Mouse (Mus musculus): ENCODE results near the gene Epb41. TPM values are rescaled to one million over a fixed set of nuclear protein-coding genes. Genes with fewer than 3 reads are reported as not detected.

The Epb41 gene
- 107 and 109 TPM in 2 replicates for polyA plus RNA-seq (2015; fragmentation: Nextera tagmentation; extraction: Ambion mirVana)

GRCm38 (mm10) chr4:132074933-132075769, at the start of gene Epb41:
Epb41 (minus strand) TSS chr4:132075321.

DNA sequence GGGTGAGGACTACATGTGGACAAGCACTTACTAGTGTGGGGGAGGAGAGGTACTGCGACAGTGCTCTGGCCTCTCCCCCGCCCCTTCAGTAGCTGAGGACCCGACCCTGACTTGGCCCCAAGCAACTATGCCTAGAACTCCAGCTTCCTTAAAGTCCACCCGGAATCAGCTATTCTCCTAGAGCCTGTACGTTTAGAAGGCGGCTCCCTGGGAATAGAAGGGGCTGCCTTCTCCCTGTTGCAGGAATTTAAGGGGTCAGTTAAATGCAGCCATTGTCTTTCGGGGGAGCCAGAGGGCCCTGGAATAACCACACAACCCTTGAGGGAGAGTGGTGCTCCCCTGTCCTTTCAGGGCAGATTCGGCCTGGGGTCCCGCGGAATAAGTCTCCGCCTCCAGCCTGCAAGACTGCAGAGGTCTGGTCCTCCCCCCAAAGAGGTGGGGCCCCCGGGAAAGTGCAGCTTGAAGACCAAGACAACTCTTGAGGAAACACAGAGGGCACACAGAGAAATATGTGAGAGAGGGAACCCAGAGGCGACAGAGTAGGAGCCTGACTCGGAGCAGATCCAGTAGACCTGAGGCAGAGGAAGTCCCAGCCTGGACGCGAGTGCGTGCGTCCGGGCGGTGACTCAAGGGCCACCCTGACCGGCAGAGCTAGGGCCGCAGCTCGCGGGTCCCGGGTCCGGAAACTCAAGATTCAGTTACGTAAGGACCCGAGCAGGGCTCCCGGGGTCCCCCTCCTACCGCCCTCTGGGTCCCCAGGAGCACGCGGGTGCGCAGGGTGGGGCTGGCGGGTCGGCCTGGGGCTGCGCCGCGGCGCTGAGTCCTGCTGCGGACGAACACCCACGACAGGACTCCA, 816 bp downstream of the Epb41 start, which contains the start of gene Gm10300:
Gm10300 (plus strand) TSS at position 621 of the 856 bp plus-strand sequence.

GRCm38 (mm10) chr4:131921461-131922346, 153.4 kb downstream of the Epb41 start, which contains the start of gene Tmem200b:
Tmem200b (plus strand) TSS chr4:131921771.

Other genes starting within 250 kb of the Epb41 start
- gene Ptpru, start 237.0 kb downstream of the Epb41 start, polyA plus RNA-seq (2015; fragmentation: Nextera tagmentation; extraction: Ambion mirVana), result 3.9 and 7.2 TPM in 2 replicates
- 33.5 and 35.5 TPM in 2 replicates for gene Mecr, start 231.9 kb downstream of the Epb41 start, polyA plus RNA-seq (2015; fragmentation: Nextera tagmentation; extraction: Ambion mirVana)
- 70.2 and 71.1 TPM in 2 replicates for gene Srsf4, start 201.7 kb downstream of the Epb41 start, polyA plus RNA-seq (2015; fragmentation: Nextera tagmentation; extraction: Ambion mirVana)
- gene Tmem200b, start 153.6 kb downstream of the Epb41 start, polyA plus RNA-seq (2015; fragmentation: Nextera tagmentation; extraction: Ambion mirVana), result 0.25 and 0.34 TPM in 2 replicates
- gene Gm10300, start 624 bp downstream of the Epb41 start, polyA plus RNA-seq (2015; fragmentation: Nextera tagmentation; extraction: Ambion mirVana), result 0.36 and 0.61 TPM in 2 replicates
- not detected in 2 replicates for gene Oprd1, start 69.2 kb upstream of the Epb41 start, polyA plus RNA-seq (2015; fragmentation: Nextera tagmentation; extraction: Ambion mirVana)
- 48.2 and 53.7 TPM in 2 replicates for gene Ythdf2, start 137.0 kb upstream of the Epb41 start, polyA plus RNA-seq (2015; fragmentation: Nextera tagmentation; extraction: Ambion mirVana)
- gene Gmeb1, start 186.3 kb upstream of the Epb41 start, polyA plus RNA-seq (2015; fragmentation: Nextera tagmentation; extraction: Ambion mirVana), result 17.7 and 18.4 TPM in 2 replicates
- 54.8 and 59.1 TPM in 2 replicates for gene Taf12, start 199.1 kb upstream of the Epb41 start, polyA plus RNA-seq (2015; fragmentation: Nextera tagmentation; extraction: Ambion mirVana)
- 1.8 and 2.1 TPM in 2 replicates for gene Rab42, start 228.1 kb upstream of the Epb41 start, polyA plus RNA-seq (2015; fragmentation: Nextera tagmentation; extraction: Ambion mirVana)

Measured in spleen, postnatal 0 days (tissue).